Mouse (Mus musculus) midbrain, embryonic 14.5 days (tissue): Measurements from ENCODE around the gene Gatd1. TPM values are rescaled to one million over a fixed set of nuclear protein-coding genes. Genes with fewer than 3 reads are reported as not detected.

ENCODE experiments used
- ATAC-seq: fragments of 200-750 bp; cut with Nextera tagmentation; 2 replicates; pipeline ENCODE4 v1.8.0; 2017; ENCODE audit warnings: moderate number of reproducible peaks, moderate library complexity; ENCODE audit not compliant: low FRiP score, low TSS enrichment
- DNase-seq: peaks from one replicate; pipeline ENCODE4 v3.0.0-alpha.2; 2015
- H3K27ac ChIP-seq: fragments of 300-500 bp; sonication (generic); replicated peaks from 2 replicates; pipeline ENCODE4 v1.5.1; 2014; ENCODE audit warnings: mild to moderate bottlenecking, low read depth, low read length, moderate library complexity
- H3K27me3 ChIP-seq: fragments of 300-500 bp; sonication (generic); 2 replicates; pipeline ENCODE4 v1.6.1; 2014; ENCODE audit warnings: low read length, control low read depth, mixed read lengths; ENCODE audit not compliant: control insufficient read depth, insufficient read depth
- H3K36me3 ChIP-seq: fragments of 300-500 bp; sonication (generic); 2 replicates; pipeline ENCODE4 v1.6.1; 2014; ENCODE audit warnings: low read length, control low read depth; ENCODE audit not compliant: control insufficient read depth, insufficient read depth
- H3K4me1 ChIP-seq: fragments of 300-500 bp; sonication (generic); 2 replicates; pipeline ENCODE4 v1.6.1; 2014; ENCODE audit warnings: mild to moderate bottlenecking, antibody characterized with exemption, low read length, control low read depth; ENCODE audit not compliant: control insufficient read depth, insufficient read depth
- H3K4me2 ChIP-seq: fragments of 300-500 bp; sonication (generic); 2 replicates; pipeline ENCODE4 v1.6.1; 2014; ENCODE audit warnings: mild to moderate bottlenecking, low read length, moderate library complexity
- H3K4me3 ChIP-seq: fragments of 300-500 bp; sonication (generic); replicated peaks from 2 replicates; pipeline ENCODE4 v1.5.1; 2014; ENCODE audit warnings: low read depth, low read length
- H3K9ac ChIP-seq: fragments of 300-500 bp; sonication (generic); replicated peaks from 2 replicates; pipeline ENCODE4 v1.6.1; 2014; ENCODE audit warnings: mild to moderate bottlenecking, low read length, moderate library complexity
- H3K9me3 ChIP-seq: fragments of 300-500 bp; sonication (generic); 2 replicates; pipeline ENCODE4 v1.6.1; 2016; ENCODE audit warnings: low read length, control low read depth, mixed read lengths; ENCODE audit not compliant: control insufficient read depth
- WGBS: fragments of 180-500 bp; shearing (Covaris S2); extraction: QIAGEN DNeasy Blood & Tissue Kit; methylation state at CpG from one replicate; pipeline ENCODE4 v1.1.7; 2014; 5-methylcytosine and 5-hydroxymethylcytosine counted together
- polyA plus RNA-seq: library from polyadenylated mRNA; unstranded; fragments of >200 nt; fragmentation: Nextera tagmentation; extraction: Ambion mirVana; gene quantifications from 2 replicates; pipeline ENCODE4 v1.2.1, GENCODE M21; 2014

Gene Gatd1
- polyA plus RNA-seq, 1 experiment from 2014 or later = 49.3 TPM

GRCm38 (mm10) chr7:141373611-141374010 is 40.3 kb downstream of the Gatd1 start:
- Histone ChIP-seq H3K9ac (no peak overlapping the region), H3K4me2 (no peak overlapping the region), H3K27ac (no peak overlapping the region), H3K27me3 (no peaks in the 10 kb centered on the region), H3K4me3 (no peak overlapping the region), H3K36me3 (no peaks in the 10 kb centered on the region), H3K9me3 (no peaks in the 10 kb centered on the region), H3K4me1 (no peaks in the 10 kb centered on the region)
- ATAC-seq (no peak), DNase-seq (peak; percentile 4)
- 33% methylated on average over 6 of the region's 6 CpGs for WGBS

- DNase-seq (no peak), ATAC-seq (no peak)
- Histone ChIP-seq H3K4me3 (no peak overlapping the region), H3K4me1 (no peaks in the 10 kb centered on the region), H3K9me3 (no peaks in the 10 kb centered on the region), H3K4me2 (no peak overlapping the region), H3K36me3 (no peaks in the 10 kb centered on the region), H3K27me3 (no peaks in the 10 kb centered on the region), H3K9ac (no peak overlapping the region), H3K27ac (no peak overlapping the region)
- WGBS = 80% methylated on average over 6 of the region's 6 CpGs
Measured at GRCm38 (mm10) chr7:141371942-141372595, 41.9 kb downstream of the Gatd1 start.

- no peak overlapping the region for H3K27ac ChIP-seq
Measured at GRCm38 (mm10) chr7:141369918-141370317, 44.0 kb downstream of the Gatd1 start.

GRCm38 (mm10) chr7:141367358-141367757 is 46.6 kb downstream of the Gatd1 start:
- no peak overlapping the region for H3K4me2 ChIP-seq
- H3K4me3 ChIP-seq = no peak overlapping the region
- H3K4me1 ChIP-seq = no peaks in the 10 kb centered on the region
- no peaks in the 10 kb centered on the region for H3K9me3 ChIP-seq
- no peaks in the 10 kb centered on the region for H3K36me3 ChIP-seq
- ATAC-seq (no peak), DNase-seq (no peak)
- WGBS = 87% methylated on average over 4 of the region's 4 CpGs
- H3K27ac ChIP-seq = no peak overlapping the region
- H3K27me3 ChIP-seq = no peaks in the 10 kb centered on the region
- no peak overlapping the region for H3K9ac ChIP-seq

More at GRCm38 (mm10) chr7:141369918-141370317, 44.0 kb downstream of the Gatd1 start:
- Histone ChIP-seq H3K4me3 (no peak overlapping the region), H3K4me1 (no peaks in the 10 kb centered on the region), H3K27me3 (no peaks in the 10 kb centered on the region), H3K4me2 (no peak overlapping the region), H3K36me3 (no peaks in the 10 kb centered on the region), H3K9ac (no peak overlapping the region), H3K9me3 (no peaks in the 10 kb centered on the region)
- DNase-seq (no peak), ATAC-seq (no peak)
- 70% methylated on average over 5 of the region's 5 CpGs for WGBS

GRCm38 (mm10) chr7:141365049-141365445 is 48.9 kb downstream of the Gatd1 start:
- Histone ChIP-seq H3K4me3 (no peak overlapping the region), H3K4me1 (no peaks in the 10 kb centered on the region), H3K9me3 (no peaks in the 10 kb centered on the region), H3K27ac (no peak overlapping the region), H3K4me2 (no peak overlapping the region), H3K9ac (no peak overlapping the region), H3K27me3 (no peaks in the 10 kb centered on the region; the same call in 1 of the 2 replicates), H3K36me3 (no peaks in the 10 kb centered on the region)
- no peak for DNase-seq
- no peak for ATAC-seq
- WGBS = 78% methylated on average over 3 of the region's 3 CpGs

- ATAC-seq (no peak), DNase-seq (no peak)
- Histone ChIP-seq H3K4me1 (no peaks in the 10 kb centered on the region), H3K4me2 (no peak overlapping the region), H3K9me3 (no peaks in the 10 kb centered on the region), H3K9ac (no peak overlapping the region), H3K4me3 (no peak overlapping the region), H3K27me3 (no peaks in the 10 kb centered on the region; the same call in 1 of the 2 replicates), H3K27ac (no peak overlapping the region), H3K36me3 (no peaks in the 10 kb centered on the region)
- 81% methylated on average over 5 of the region's 5 CpGs for WGBS
Measured at GRCm38 (mm10) chr7:141364349-141365048, 49.4 kb downstream of the Gatd1 start.

- no peak for DNase-seq
- no peaks in the 10 kb centered on the region for H3K9me3 ChIP-seq
- H3K27ac ChIP-seq = no peak overlapping the region
- no peaks in the 10 kb centered on the region; the same call in 1 of the 2 replicates for H3K27me3 ChIP-seq
- WGBS = 71% methylated on average over 2 of the region's 2 CpGs
- no peak overlapping the region for H3K4me3 ChIP-seq
- no peak for ATAC-seq
- H3K4me2 ChIP-seq = no peak overlapping the region
- no peak overlapping the region for H3K9ac ChIP-seq
- no peaks in the 10 kb centered on the region for H3K4me1 ChIP-seq
- no peaks in the 10 kb centered on the region for H3K36me3 ChIP-seq
Measured at GRCm38 (mm10) chr7:141363752-141364125, 50.2 kb downstream of the Gatd1 start.

- ATAC-seq (no peak; the same call in 1 of the 2 replicates), DNase-seq (peak; percentile 90)
- Histone ChIP-seq H3K4me1 (no peaks in the 10 kb centered on the region), H3K27me3 (no peaks in the 10 kb centered on the region; the same call in 1 of the 2 replicates), H3K9ac (no peak overlapping the region), H3K4me3 (no peak overlapping the region), H3K4me2 (no peak overlapping the region), H3K27ac (no peak overlapping the region), H3K36me3 (no peaks in the 10 kb centered on the region), H3K9me3 (no peaks in the 10 kb centered on the region)
- WGBS = 53% methylated on average over 4 of the region's 4 CpGs
Measured at GRCm38 (mm10) chr7:141363106-141363751, 50.7 kb downstream of the Gatd1 start.
